Mouse (Mus musculus): ENCODE measurements around the gene Sdhb.
A peak's percentile ranks its signal among the peaks of the same experiment; 100 is the strongest.

The Sdhb gene

DNA sequence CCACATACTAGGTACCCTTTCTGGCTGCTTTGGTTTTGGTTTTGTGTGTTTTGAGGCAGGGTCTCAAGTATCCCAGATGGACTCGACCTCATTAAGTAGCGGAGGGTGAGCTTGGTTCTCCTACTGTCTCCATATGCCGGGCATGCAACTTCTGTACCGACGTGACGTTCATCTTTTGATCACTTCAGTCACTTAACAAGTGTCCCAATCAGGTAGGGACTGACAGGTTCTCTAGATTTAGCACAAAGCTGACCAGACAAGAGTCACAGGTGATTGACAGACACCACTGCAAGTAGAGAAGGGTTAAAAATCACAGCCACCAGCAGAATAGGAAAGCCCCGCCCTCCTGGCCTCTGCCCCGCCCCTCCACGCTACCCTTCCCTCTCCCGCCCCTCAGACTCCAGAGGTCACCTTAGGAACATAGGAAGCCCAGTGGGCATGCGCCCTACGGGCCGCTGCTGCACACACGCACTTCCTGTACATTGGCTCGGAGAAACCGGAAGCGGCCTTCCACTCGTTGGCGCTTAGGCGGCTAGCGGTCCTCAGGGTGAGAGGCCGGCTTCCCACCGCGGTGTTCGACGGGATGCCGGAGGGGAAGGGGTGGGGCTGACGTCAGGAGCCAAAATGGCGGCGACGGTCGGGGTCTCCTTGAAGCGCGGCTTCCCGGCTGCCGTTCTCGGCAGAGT, at the start of gene Sdhb:
TSS of gene Sdhb (plus strand) at position 423 of the 686 bp plus-strand sequence.
- ATAC-seq (ENCODE audit: insufficient number of reproducible peaks, low FRiP score, low TSS enrichment), result peak; percentile 94

DNA sequence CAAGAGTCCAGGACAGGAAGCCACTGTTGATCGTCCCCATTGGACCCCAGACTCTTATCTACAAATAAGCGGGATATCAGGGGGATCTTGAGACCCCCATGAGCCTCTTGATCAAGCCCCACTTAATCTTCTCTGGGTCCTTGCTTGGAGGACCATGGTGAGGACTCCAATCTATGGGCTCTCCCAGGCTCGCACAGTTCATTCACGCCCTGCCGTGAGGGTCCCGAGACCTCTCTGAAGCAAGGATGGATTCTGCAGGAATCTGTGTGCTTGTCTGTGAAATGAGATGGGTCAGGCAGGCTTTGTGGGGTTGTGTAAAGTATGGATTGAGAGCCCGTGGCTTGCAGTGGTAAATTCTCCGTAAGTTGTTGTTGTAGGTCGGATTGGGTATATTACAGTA, 49.6 kb upstream of the Sdhb start:
- no peak for ATAC-seq (ENCODE audit: insufficient number of reproducible peaks, low FRiP score, low TSS enrichment)

DNA sequence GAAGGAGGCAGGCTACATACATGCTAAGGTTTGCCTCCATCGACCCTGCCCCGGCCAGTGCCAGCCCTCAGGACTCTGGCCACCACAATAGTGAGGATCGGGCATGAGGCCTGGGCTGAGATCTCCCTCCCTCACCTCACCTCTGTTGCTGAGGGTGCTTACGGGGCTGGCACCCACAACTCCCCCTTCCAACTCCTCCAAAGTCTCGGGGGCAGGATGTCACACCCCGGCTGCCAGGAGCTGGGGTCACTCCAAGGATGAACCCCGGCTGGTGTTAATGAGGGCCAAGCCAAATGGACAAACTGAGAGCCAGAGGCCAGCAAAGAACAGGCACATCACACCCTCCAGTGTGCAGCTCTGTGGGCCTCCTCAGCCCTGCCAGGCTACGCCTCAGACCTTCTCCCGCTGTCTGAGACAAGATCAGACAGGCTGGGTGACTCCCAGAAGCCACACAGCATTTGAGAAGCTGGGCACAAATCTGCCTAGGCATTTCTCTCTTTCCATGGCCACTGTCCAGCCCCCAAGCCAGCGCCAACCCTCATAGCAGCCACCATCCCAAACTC, 48.7 kb upstream of the Sdhb start:
- ATAC-seq (ENCODE audit: insufficient number of reproducible peaks, low FRiP score, low TSS enrichment), result no peak

- no peak for ATAC-seq (ENCODE audit: insufficient number of reproducible peaks, low FRiP score, low TSS enrichment)
These were observed 47.4 kb upstream of the Sdhb start for GRCm38 (mm10) chr4:140913565-140913964.

- no peak for ATAC-seq (ENCODE audit: insufficient number of reproducible peaks, low FRiP score, low TSS enrichment)
These were observed 46.3 kb upstream of the Sdhb start for GRCm38 (mm10) chr4:140914731-140915131.

GRCm38 (mm10) chr4:140915235-140915634, 45.8 kb upstream of the Sdhb start:
- no peak for ATAC-seq (ENCODE audit: insufficient number of reproducible peaks, low FRiP score, low TSS enrichment)

- ATAC-seq (ENCODE audit: insufficient number of reproducible peaks, low FRiP score, low TSS enrichment), result no peak
These were observed 44.7 kb upstream of the Sdhb start for GRCm38 (mm10) chr4:140916296-140916695.

- ATAC-seq (ENCODE audit: insufficient number of reproducible peaks, low FRiP score, low TSS enrichment), result no peak
These were observed 43.6 kb upstream of the Sdhb start for GRCm38 (mm10) chr4:140917451-140917850.

- ATAC-seq (ENCODE audit: insufficient number of reproducible peaks, low FRiP score, low TSS enrichment), result no peak
These were observed 40.8 kb upstream of the Sdhb start for GRCm38 (mm10) chr4:140919974-140920836.

- ATAC-seq (ENCODE audit: insufficient number of reproducible peaks, low FRiP score, low TSS enrichment), result no peak
These were observed 38.5 kb upstream of the Sdhb start for GRCm38 (mm10) chr4:140922508-140922907.

GRCm38 (mm10) chr4:140925648-140926047, 35.4 kb upstream of the Sdhb start:
- ATAC-seq (ENCODE audit: insufficient number of reproducible peaks, low FRiP score, low TSS enrichment), result no peak

GRCm38 (mm10) chr4:140928349-140928748, 32.7 kb upstream of the Sdhb start:
- no peak for ATAC-seq (ENCODE audit: insufficient number of reproducible peaks, low FRiP score, low TSS enrichment)

DNA sequence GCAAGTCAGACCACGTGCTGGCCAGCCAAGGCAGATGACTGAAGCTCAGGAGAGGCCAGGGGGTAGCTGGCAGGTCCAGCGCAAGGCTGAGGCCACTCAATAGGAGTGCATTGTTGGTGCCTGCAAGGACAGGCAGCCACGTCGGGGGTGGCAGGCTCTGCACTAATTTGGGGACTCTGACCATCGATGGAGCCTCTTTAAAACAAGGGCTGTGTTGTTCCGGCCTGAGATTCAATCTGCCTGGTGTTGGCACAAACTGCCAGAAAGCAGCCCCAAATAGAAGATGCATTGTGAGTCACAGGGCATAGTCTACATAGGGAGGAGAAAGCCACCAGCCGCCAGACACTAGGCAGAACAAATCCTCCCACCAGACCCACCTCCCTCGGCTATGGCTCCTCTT, 31.3 kb upstream of the Sdhb start:
- ATAC-seq (ENCODE audit: insufficient number of reproducible peaks, low FRiP score, low TSS enrichment), result no peak

DNA sequence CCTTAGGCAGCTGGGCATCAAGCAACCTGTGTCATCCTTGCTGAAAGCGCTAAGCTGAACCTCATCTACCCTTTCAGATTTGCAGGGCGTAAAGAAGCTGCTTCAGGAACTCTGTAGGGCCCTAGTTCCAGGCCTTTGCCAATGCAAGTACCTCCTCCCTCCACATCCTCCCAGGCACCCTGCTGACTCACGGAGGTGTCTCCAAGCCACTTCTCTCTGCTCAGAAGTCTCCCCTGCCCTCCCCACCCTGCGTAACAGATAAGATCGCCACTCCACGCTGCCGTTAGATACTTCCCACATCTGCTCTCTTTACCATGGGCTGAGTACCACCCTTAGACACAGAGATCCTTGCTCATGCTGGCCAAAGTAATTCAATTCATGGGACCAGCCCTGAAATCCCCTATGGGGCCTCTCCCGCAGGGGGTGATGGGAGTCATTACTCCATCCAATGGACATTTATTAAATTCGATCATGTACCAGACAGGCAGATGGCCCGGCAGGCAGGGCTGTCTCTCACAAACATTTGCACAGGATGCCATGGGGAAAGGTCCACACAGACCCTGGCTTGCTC, 30.0 kb upstream of the Sdhb start:
- ATAC-seq (ENCODE audit: insufficient number of reproducible peaks, low FRiP score, low TSS enrichment), result no peak

DNA sequence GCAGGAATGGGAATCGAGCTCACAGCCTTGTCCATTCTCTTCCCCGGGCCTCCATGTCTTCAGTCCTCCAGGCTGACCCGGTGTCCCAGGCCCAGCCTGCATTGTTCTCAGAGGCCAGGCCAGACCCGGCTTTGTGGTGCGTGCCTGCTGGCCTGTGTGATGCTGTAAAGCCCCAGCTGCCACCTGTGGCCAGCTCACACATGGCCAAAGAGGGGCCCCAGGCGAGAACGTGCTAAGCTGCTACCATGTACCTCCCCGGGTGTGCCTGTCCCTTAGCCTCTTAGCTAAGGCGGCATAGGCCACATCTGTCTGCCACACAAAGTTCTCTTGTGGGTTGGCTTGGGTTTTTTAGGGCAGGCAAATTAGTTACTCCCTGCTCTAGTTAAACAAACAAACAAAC, 25.4 kb upstream of the Sdhb start:
- no peak for ATAC-seq (ENCODE audit: insufficient number of reproducible peaks, low FRiP score, low TSS enrichment)

DNA sequence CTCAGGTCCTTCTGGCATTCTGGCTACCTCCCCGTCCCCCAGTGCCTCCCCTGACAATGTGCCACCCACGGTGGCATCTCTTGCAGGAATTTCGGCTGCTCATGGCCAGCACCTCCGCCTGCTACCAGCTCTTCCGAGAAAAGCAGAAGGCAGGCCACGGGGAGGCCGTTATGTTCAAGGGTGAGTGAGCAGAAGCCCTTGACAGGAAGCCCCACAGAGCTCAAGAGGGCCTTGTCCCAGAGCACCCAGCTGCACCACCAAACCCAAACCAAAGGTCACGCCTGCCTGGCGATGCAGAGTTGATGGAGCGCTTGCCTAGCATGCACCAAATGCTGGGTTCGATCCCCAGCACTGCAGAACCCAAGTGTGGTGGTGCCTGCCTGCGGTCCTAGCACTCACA, 16.6 kb upstream of the Sdhb start:
- ATAC-seq (ENCODE audit: insufficient number of reproducible peaks, low FRiP score, low TSS enrichment), result no peak

GRCm38 (mm10) chr4:140944961-140945442, 16.0 kb upstream of the Sdhb start:
- no peak for ATAC-seq (ENCODE audit: insufficient number of reproducible peaks, low FRiP score, low TSS enrichment)

- no peak for ATAC-seq (ENCODE audit: insufficient number of reproducible peaks, low FRiP score, low TSS enrichment)
These were observed 15.4 kb upstream of the Sdhb start for GRCm38 (mm10) chr4:140945571-140945970.

GRCm38 (mm10) chr4:140946048-140946447, 15.0 kb upstream of the Sdhb start:
- ATAC-seq (ENCODE audit: insufficient number of reproducible peaks, low FRiP score, low TSS enrichment), result no peak

- no peak for ATAC-seq (ENCODE audit: insufficient number of reproducible peaks, low FRiP score, low TSS enrichment)
These were observed 14.3 kb upstream of the Sdhb start for GRCm38 (mm10) chr4:140946580-140947205.
